Comparison of ENCODE assay signal across 13 mouse cellular contexts in genomic region chr3:129520499-129520898, GRCm38 (mm10). TPM values are rescaled to one million over a fixed set of nuclear protein-coding genes. Genes with fewer than 3 reads are reported as not detected.
DNase-seq lines count a peak whose midpoint lies in the region; ATAC-seq and TF ChIP-seq lines count a peak whose summit lies in the region.
"Had no signal": no experiment of that assay in that cellular context is flagged by ENCODE, and none has a peak within 500 bp of the region (broad histone marks: within the 10 kb centered on the region; RNA-seq: fewer than 3 reads in every experiment).

No protein-coding gene starts in this region.

- no peak overlapping the region for H3K27ac ChIP-seq in kidney, adult 2 months (ENCODE audit: insufficient read depth, low read depth, low read length)
- H3K27ac ChIP-seq in kidney, embryonic 14.5 days (ENCODE audit: low read depth, low read length) = no peak overlapping the region
- H3K27ac ChIP-seq in CH12.LX (ENCODE audit: insufficient read depth, low read depth) = no peak overlapping the region
- H3K27ac ChIP-seq in hindbrain, embryonic 12.5 days = no peak overlapping the region
- H3K27ac ChIP-seq: forebrain, embryonic 10.5 days; heart, embryonic 15.5 days; macrophage had no signal

- no peak for TF ChIP-seq EP300 in CH12.LX (IDR thresholded peaks at IDR 0.05; ENCODE audit: low read length)

- no peak for TF ChIP-seq POLR2A in kidney, adult 2 months (IDR thresholded peaks at IDR 0.05; ENCODE audit: low read depth, low read length)
- TF ChIP-seq POLR2A in CH12.LX (IDR thresholded peaks at IDR 0.05; ENCODE audit: low read depth, low read length) = no peak

- no peaks in the 10 kb centered on the region for H3K9me3 ChIP-seq in kidney, embryonic 14.5 days (ENCODE audit: control insufficient read depth, low read length)
- H3K9me3 ChIP-seq in CH12.LX (replicated peaks; ENCODE audit: low read length) = no peaks in the 10 kb centered on the region
- no peaks in the 10 kb centered on the region for H3K9me3 ChIP-seq in hindbrain, embryonic 12.5 days (replicated peaks)
- H3K9me3 ChIP-seq: forebrain, embryonic 10.5 days; heart, embryonic 15.5 days had no signal

- H3K4me3 ChIP-seq in kidney, adult 2 months (ENCODE audit: insufficient read depth, low read depth, low read length) = no peak overlapping the region
- H3K4me3 ChIP-seq in kidney, embryonic 14.5 days (ENCODE audit: low read length) = no peak overlapping the region
- no peak overlapping the region for H3K4me3 ChIP-seq in CH12.LX (replicated peaks in 1 of 3; ENCODE audit: low read depth in 2 of 3, low read length in 2 of 3, poor library complexity in 1 of 3)
- H3K4me3 ChIP-seq in hindbrain, embryonic 12.5 days = no peak overlapping the region
- H3K4me3 ChIP-seq: forebrain, embryonic 10.5 days; heart, embryonic 15.5 days had no signal

- dilution Hi-C loops in CH12.LX (cut with MboI; ENCODE audit: extremely low pct_ligation_motif_present, extremely low pct_unique_long_range_greater_than_20kb, low sequenced_read_pairs) = no loop called here

- H3K36me3 ChIP-seq in kidney, adult 2 months (ENCODE audit: control insufficient read depth, insufficient read depth, low read length) = no peaks in the 10 kb centered on the region
- H3K36me3 ChIP-seq in kidney, embryonic 14.5 days (ENCODE audit: control insufficient read depth, insufficient read depth, low read length) = no peaks in the 10 kb centered on the region
- no peaks in the 10 kb centered on the region for H3K36me3 ChIP-seq in CH12.LX (replicated peaks in 1 of 2; ENCODE audit: control insufficient read depth in 1 of 2, insufficient read depth in 1 of 2, low read length in 1 of 2)
- H3K36me3 ChIP-seq in hindbrain, embryonic 12.5 days = no peaks in the 10 kb centered on the region
- H3K36me3 ChIP-seq: forebrain, embryonic 10.5 days; heart, embryonic 15.5 days had no signal

- no peak overlapping the region for H3K4me2 ChIP-seq in kidney, embryonic 14.5 days (replicated peaks; ENCODE audit: low read depth, low read length)
- H3K4me2 ChIP-seq in CH12.LX (ENCODE audit: insufficient read depth, low read depth, poor library complexity, severe bottlenecking) = no peak overlapping the region
- H3K4me2 ChIP-seq in hindbrain, embryonic 12.5 days (replicated peaks) = no peak overlapping the region
- H3K4me2 ChIP-seq: heart, embryonic 15.5 days had no signal

- intact Hi-C loops in left cerebral cortex, postnatal 25 days (cut with DNase I) = no loop called here

- no peak for ATAC-seq in kidney, embryonic 14.5 days (ENCODE audit: low FRiP score, low TSS enrichment)
- ATAC-seq in megakaryocyte, adult 5-6 weeks (ENCODE audit: poor library complexity, severe bottlenecking) = 0 out of 2 replicates have a peak, but pooled peaks have one; percentile 39
- no peak for ATAC-seq in hindbrain, embryonic 12.5 days (ENCODE audit: low FRiP score)

- no peaks in the 10 kb centered on the region for H3K27me3 ChIP-seq in kidney, adult 2 months (replicated peaks; ENCODE audit: control insufficient read depth, insufficient read depth, low read length)
- no peaks in the 10 kb centered on the region for H3K27me3 ChIP-seq in kidney, embryonic 14.5 days (ENCODE audit: control insufficient read depth, insufficient read depth, low read length)
- H3K27me3 ChIP-seq in CH12.LX (replicated peaks) = no peaks in the 10 kb centered on the region
- no peaks in the 10 kb centered on the region for H3K27me3 ChIP-seq in hindbrain, embryonic 12.5 days
- H3K27me3 ChIP-seq: heart, embryonic 15.5 days had no signal

- H3K79me2 ChIP-seq in CH12.LX (replicated peaks; ENCODE audit: control insufficient read depth, extremely low read depth, insufficient read depth, poor library complexity, severe bottlenecking) = no peaks in the 10 kb centered on the region

- TF ChIP-seq RAD21 in CH12.LX (IDR thresholded peaks at IDR 0.05; ENCODE audit: low read depth, low read length) = peak; percentile 41

- H3K9ac ChIP-seq in kidney, embryonic 14.5 days (ENCODE audit: low read depth, low read length) = no peak overlapping the region
- H3K9ac ChIP-seq in CH12.LX (ENCODE audit: insufficient read depth, low read depth) = no peak overlapping the region
- H3K9ac ChIP-seq in hindbrain, embryonic 12.5 days = no peak overlapping the region
- H3K9ac ChIP-seq: heart, embryonic 15.5 days had no signal

- peak; percentile 15 for DNase-seq in kidney, adult 2 months
- DNase-seq in A20 (ENCODE audit: low read depth, low spot score) (peak; percentile 33), CH12.LX (ENCODE audit: extremely low read depth) (peak; percentile 10)
- DNase-seq in gastrocnemius, postnatal 25 days = no peak
- DNase-seq in left cerebral cortex, postnatal 25 days (ENCODE audit: low spot score in 2 of 2) = no peak
- DNase-seq: kidney, postnatal 14 days; right cerebral cortex, postnatal 14 days had no signal

- in situ Hi-C loops in CH12.LX (cut with MboI; ENCODE audit: low pct_ligation_motif_present, low pct_unique_long_range_greater_than_20kb, low sequenced_read_pairs) = no loop called here

- H3K4me1 ChIP-seq in kidney, adult 2 months (ENCODE audit: control insufficient read depth, insufficient read depth, low read length) = no peaks in the 10 kb centered on the region
- H3K4me1 ChIP-seq in kidney, embryonic 14.5 days (ENCODE audit: control insufficient read depth, insufficient read depth, low read length) = no peaks in the 10 kb centered on the region
- H3K4me1 ChIP-seq in CH12.LX (ENCODE audit: control insufficient read depth in 1 of 2, insufficient read depth in 2 of 2) = peaks cover 0 to 9% of the 10 kb centered on the region in 2 experiments; a peak in 2 of 4 replicates
- H3K4me1 ChIP-seq in hindbrain, embryonic 12.5 days = no peaks in the 10 kb centered on the region
- H3K4me1 ChIP-seq: forebrain, embryonic 10.5 days; heart, embryonic 15.5 days had no signal

- WGBS in kidney, adult 2 months = 81% methylated on average over 4 of the region's 4 CpGs
- 81% methylated on average over 4 of the region's 4 CpGs for WGBS in kidney, embryonic 14.5 days
- WGBS in hindbrain, embryonic 12.5 days = 77% methylated on average over 4 of the region's 4 CpGs

- TF ChIP-seq CTCF in kidney, adult 2 months (conservative IDR thresholded peaks at IDR 0.05; ENCODE audit: insufficient read depth, insufficient read length, low read depth, low read length) = peak; percentile 41
- peak in 1 of 2 experiments; percentile 60; a peak in 2 of 4 replicates for TF ChIP-seq CTCF in CH12.LX (conservative IDR thresholded peaks at IDR 0.05 in 1 of 2, IDR thresholded peaks at IDR 0.05 in 1 of 2; ENCODE audit: low read depth in 2 of 2, low read length in 2 of 2)

TF ChIP-seq in CH12.LX, 34 proteins besides CTCF, POLR2A, EP300 and RAD21:
- TF ChIP-seq ETS1 (conservative IDR thresholded peaks at IDR 0.05; ENCODE audit: low read depth, low read length) = no peak
- no peak for TF ChIP-seq JUN (IDR thresholded peaks at IDR 0.05; ENCODE audit: insufficient read depth, low read depth, low read length)
- TF ChIP-seq SMC3 (IDR thresholded peaks at IDR 0.05; ENCODE audit: low read depth, low read length) = peak; percentile 64
- no peak for TF ChIP-seq JUND (conservative IDR thresholded peaks at IDR 0.05; ENCODE audit: low read depth, low read length)
- TF ChIP-seq CHD1 (IDR thresholded peaks at IDR 0.05; ENCODE audit: low read depth, low read length) = no peak

RNA-seq across cellular contexts. Expression of gene Elovl6, which starts 11.7 kb away (rescaled TPM):
- 73.0 and 75.5 TPM in 2 replicates for polyA plus RNA-seq in kidney, adult 2 months (2012; rRNA removed)
- polyA plus RNA-seq in kidney, embryonic 14.5 days (2014; fragmentation: Nextera tagmentation; extraction: Ambion mirVana) = 38.9 and 50.4 TPM in 2 replicates
- total RNA-seq in CH12.LX (2012; rRNA removed) (1.7 and 2.1 TPM in 2 replicates), CH12.LX (2014; rRNA removed) (6.1 and 6.8 TPM in 2 replicates)
- 4.7 and 6.0 TPM in 2 replicates for polyA plus RNA-seq in CH12.LX (2012; ENCODE audit: insufficient read length, low read depth)
- total RNA-seq in megakaryocyte, adult 5-6 weeks (2015) = 11.8 and 13.7 TPM in 2 replicates
- total RNA-seq in megakaryocyte, adult 5-6 weeks (2017) = 9.5 and 10.6 TPM in 2 replicates
- total RNA-seq in gastrocnemius, postnatal 25 days (2021) = 1 to 10 TPM; 1.1 to 1.6 TPM
- 10 to 100 TPM; 33.7 to 34.7 TPM for total RNA-seq in left cerebral cortex, postnatal 25 days (2021)
- polyA plus RNA-seq in hindbrain, embryonic 12.5 days (2016; fragmentation: Nextera tagmentation; extraction: Ambion mirVana) = 33.1 and 39.2 TPM in 2 replicates

Comparison
In these comparisons a context has a peak if more than half of its experiments do, and no peak if none do; other contexts are left out.
1. DNase-seq: peak in kidney, adult 2 months (single experiment), A20 (single experiment) and CH12.LX (single experiment); none in gastrocnemius, postnatal 25 days (single experiment) and left cerebral cortex, postnatal 25 days (0 of 2).